Mouse (Mus musculus) skeletal muscle tissue, adult 2 months (tissue): ENCODE results near the gene Exosc5.

Experiments
- DNase-seq: peaks from one replicate; pipeline ENCODE4 v3.0.0-alpha.2; 2012; ENCODE audit warnings: low read depth, low spot score

Gene Exosc5

GRCm38 (mm10) chr7:25677013-25677412 lies 18.0 kb downstream of the Exosc5 start:
- no peak for DNase-seq

GRCm38 (mm10) chr7:25679971-25680370 lies 21.0 kb downstream of the Exosc5 start:
- no peak for DNase-seq

- peak; percentile 94 for DNase-seq
Observed at GRCm38 (mm10) chr7:25680514-25681258, 21.7 kb downstream of the Exosc5 start, which contains the start of gene B9d2. Gene B9d2, plus strand, starts transcription at chr7:25680780.

GRCm38 (mm10) chr7:25681341-25682231 lies 22.6 kb downstream of the Exosc5 start:
- DNase-seq = no peak

- DNase-seq = peak; percentile 46
Observed at GRCm38 (mm10) chr7:25683474-25684180, 24.7 kb downstream of the Exosc5 start.

GRCm38 (mm10) chr7:25684659-25685058 lies 25.7 kb downstream of the Exosc5 start:
- no peak for DNase-seq

- DNase-seq = no peak
Observed at GRCm38 (mm10) chr7:25685926-25686470, 27.0 kb downstream of the Exosc5 start.

GRCm38 (mm10) chr7:25686680-25687531 lies 27.9 kb downstream of the Exosc5 start, which contains the start of gene Tgfb1:
Gene Tgfb1, plus strand, starts transcription at chr7:25687002.
- DNase-seq = peak; percentile 62

- DNase-seq = no peak
Observed at GRCm38 (mm10) chr7:25687811-25688401, 28.9 kb downstream of the Exosc5 start.

GRCm38 (mm10) chr7:25688810-25689586 lies 30.0 kb downstream of the Exosc5 start:
- DNase-seq = peak; percentile 77

GRCm38 (mm10) chr7:25689603-25690021 lies 30.6 kb downstream of the Exosc5 start:
- no peak for DNase-seq

- DNase-seq = no peak
Observed at GRCm38 (mm10) chr7:25690051-25690450, 31.1 kb downstream of the Exosc5 start.

GRCm38 (mm10) chr7:25694104-25694503 lies 35.1 kb downstream of the Exosc5 start:
- no peak for DNase-seq

GRCm38 (mm10) chr7:25699851-25700250 lies 40.9 kb downstream of the Exosc5 start:
- no peak for DNase-seq

GRCm38 (mm10) chr7:25700732-25701131 lies 41.8 kb downstream of the Exosc5 start:
- no peak for DNase-seq

- no peak for DNase-seq
Observed at GRCm38 (mm10) chr7:25702350-25702749, 43.4 kb downstream of the Exosc5 start.

- no peak for DNase-seq
Observed at GRCm38 (mm10) chr7:25703793-25704494, 45.0 kb downstream of the Exosc5 start.

GRCm38 (mm10) chr7:25704716-25705364 lies 45.9 kb downstream of the Exosc5 start:
- no peak for DNase-seq
